Mouse (Mus musculus) olfactory bulb, adult 2 months (tissue): ENCODE measurements around the gene Nlk.

Experiments
- CTCF ChIP-seq: fragments of 200-500 bp; IDR thresholded peaks from 2 replicates; pipeline ENCODE4 v1.5.1; 2012; ENCODE audit warnings: low read depth, mild to moderate bottlenecking, low read length, moderate library complexity; ENCODE audit not compliant: insufficient read depth
- POLR2A ChIP-seq: fragments of 200-500 bp; IDR thresholded peaks from 2 replicates; pipeline ENCODE4 v1.6.1; 2012; ENCODE audit warnings: mild to moderate bottlenecking, low read depth, low read length, moderate library complexity; ENCODE audit not compliant: insufficient read depth

- no peak for TF ChIP-seq POLR2A
- TF ChIP-seq CTCF: no peak
Observed at GRCm38 (mm10) chr11:78632782-78633181, 64.4 kb downstream of the Nlk start.
